Mouse (Mus musculus) limb, embryonic 12.5 days (tissue): ENCODE data around the gene Kars. TPM values are rescaled to one million over a fixed set of nuclear protein-coding genes. Genes with fewer than 3 reads are reported as not detected.

Source experiments
- ATAC-seq: fragments of 200-750 bp; cut with Nextera tagmentation; 2 replicates; pipeline ENCODE4 v1.8.0; 2017; ENCODE audit warnings: low read depth, moderate TSS enrichment; ENCODE audit not compliant: insufficient number of reproducible peaks, insufficient read depth, low FRiP score, low TSS enrichment
- H3K27ac ChIP-seq: fragments of 300-500 bp; sonication (generic); 2 replicates; pipeline ENCODE4 v1.5.1; 2016; ENCODE audit warnings: mild to moderate bottlenecking, moderate library complexity
- H3K27me3 ChIP-seq: fragments of 300-500 bp; sonication (generic); 2 replicates; pipeline ENCODE4 v1.6.1; 2016; ENCODE audit warnings: mild to moderate bottlenecking, moderate library complexity
- H3K36me3 ChIP-seq: fragments of 300-500 bp; sonication (generic); 2 replicates; pipeline ENCODE4 v1.6.1; 2016; ENCODE audit warnings: mild to moderate bottlenecking, moderate library complexity
- H3K4me1 ChIP-seq: fragments of 300-500 bp; sonication (generic); replicated peaks from 2 replicates; pipeline ENCODE4 v1.6.1; 2016
- H3K4me2 ChIP-seq: fragments of 300-500 bp; sonication (generic); 2 replicates; pipeline ENCODE4 v1.6.1; 2016; ENCODE audit warnings: mild to moderate bottlenecking, moderate library complexity
- H3K4me3 ChIP-seq: fragments of 300-500 bp; sonication (generic); replicated peaks from 2 replicates; pipeline ENCODE4 v1.5.1; 2016; ENCODE audit warnings: mild to moderate bottlenecking
- H3K9ac ChIP-seq: fragments of 300-500 bp; sonication (generic); replicated peaks from 2 replicates; pipeline ENCODE4 v1.6.1; 2016; ENCODE audit warnings: mild to moderate bottlenecking, moderate library complexity
- H3K9me3 ChIP-seq: fragments of 300-500 bp; sonication (generic); 2 replicates; pipeline ENCODE4 v1.6.1; 2016; ENCODE audit warnings: mild to moderate bottlenecking, moderate library complexity
- WGBS: fragments of 180-500 bp; shearing (Covaris S2); methylation state at CpG from one replicate; pipeline ENCODE4 v1.1.7; 2016; 5-methylcytosine and 5-hydroxymethylcytosine counted together
- polyA plus RNA-seq: library from polyadenylated mRNA; unstranded; fragments of >200 nt; fragmentation: Nextera tagmentation; extraction: Ambion mirVana; gene quantifications from 2 replicates; pipeline ENCODE4 v1.2.1, GENCODE M21; 2016

Gene Kars
- polyA plus RNA-seq, 1 experiment from 2014 or later = 237 TPM

DNA sequence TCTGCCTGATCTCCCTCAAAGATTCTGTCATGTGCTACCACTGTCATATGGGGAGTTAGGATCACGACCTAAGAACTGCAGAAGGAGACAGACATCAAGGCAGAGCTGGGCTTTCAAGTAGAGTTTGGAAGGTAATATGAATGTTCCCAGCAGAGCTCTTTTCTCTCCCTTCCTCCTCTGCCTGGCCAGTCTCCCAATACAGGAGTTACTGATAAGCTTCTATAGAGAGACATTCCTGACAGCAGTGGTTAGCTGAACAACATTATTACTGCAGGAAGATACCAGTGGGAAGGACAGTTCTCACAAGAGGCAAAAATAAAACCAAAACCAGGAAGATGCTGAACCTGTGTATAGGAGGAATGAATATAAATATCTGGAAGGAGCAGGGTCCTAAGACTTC, 48.5 kb downstream of the Kars start:
- Histone ChIP-seq H3K4me2 (no peak overlapping the region), H3K27ac (no peak overlapping the region), H3K4me3 (no peak overlapping the region), H3K9me3 (no peaks in the 10 kb centered on the region), H3K9ac (no peak overlapping the region), H3K27me3 (no peaks in the 10 kb centered on the region), H3K4me1 (no peaks in the 10 kb centered on the region), H3K36me3 (peaks cover 25% of the 10 kb centered on the region)
- ATAC-seq = no peak
- WGBS = 70% methylated on average over 1 of the region's 1 CpGs

DNA sequence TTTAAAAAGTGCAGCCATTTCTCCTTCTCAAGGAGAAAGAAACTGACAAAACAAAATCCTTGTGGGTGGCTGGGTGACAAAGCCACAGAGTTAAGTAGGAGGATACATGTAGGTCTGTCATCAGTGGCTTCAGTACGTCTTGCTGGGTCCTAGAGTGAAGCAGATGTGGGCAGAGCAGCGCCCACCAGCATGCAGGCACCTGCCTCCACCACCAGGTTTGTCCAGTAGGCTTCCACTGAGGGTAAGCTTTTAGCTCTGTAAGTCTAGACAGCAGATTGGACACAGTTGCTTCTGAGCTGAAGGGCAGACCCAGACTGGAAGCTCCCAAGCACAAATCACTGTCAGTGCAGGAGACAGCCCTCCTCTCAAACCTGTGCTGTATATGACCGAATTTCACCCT, 49.8 kb downstream of the Kars start:
- Histone ChIP-seq H3K27me3 (no peaks in the 10 kb centered on the region), H3K9ac (no peak overlapping the region), H3K4me1 (no peaks in the 10 kb centered on the region), H3K4me2 (no peak overlapping the region), H3K9me3 (no peaks in the 10 kb centered on the region), H3K27ac (no peak overlapping the region), H3K36me3 (peaks cover 38% of the 10 kb centered on the region), H3K4me3 (no peak overlapping the region)
- 79% methylated on average over 3 of the region's 3 CpGs for WGBS
- ATAC-seq = no peak

DNA sequence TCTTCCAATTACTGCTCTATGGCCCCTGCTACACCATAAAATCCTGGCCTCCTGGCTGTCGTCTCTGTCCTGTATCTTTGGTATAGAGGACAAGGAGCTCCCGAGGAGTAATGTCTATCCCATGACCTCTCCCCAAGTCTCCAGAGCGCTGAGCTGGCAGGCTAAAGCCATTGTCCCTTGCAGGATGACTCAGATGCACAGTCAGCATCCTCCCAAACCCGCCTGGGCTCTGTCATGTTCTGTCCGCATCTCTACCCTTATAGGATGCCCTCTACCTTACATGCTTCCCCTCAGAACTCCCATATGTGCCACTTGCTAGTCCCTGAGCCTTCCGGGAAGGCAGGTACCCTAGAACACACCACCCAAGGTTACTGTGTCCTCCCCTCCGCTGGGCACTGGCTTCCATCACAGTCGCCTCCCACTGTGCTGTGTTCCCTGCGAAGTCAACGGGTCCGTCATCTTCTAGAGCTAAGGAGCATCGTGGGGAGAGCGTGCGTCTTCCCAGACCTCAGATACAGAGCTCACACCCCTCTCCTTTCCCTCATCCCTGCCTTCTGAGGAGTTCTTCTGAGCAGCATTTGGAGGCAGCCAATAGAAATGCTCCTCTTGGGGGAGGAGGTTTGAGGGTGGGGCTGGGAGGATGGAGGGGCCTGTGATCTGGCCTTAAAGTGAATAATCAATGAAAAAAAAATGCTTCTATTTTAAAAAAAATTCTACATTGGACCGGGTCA, 50.4 kb downstream of the Kars start:
- no peaks in the 10 kb centered on the region for H3K9me3 ChIP-seq
- H3K4me1 ChIP-seq = no peaks in the 10 kb centered on the region
- no peak overlapping the region for H3K27ac ChIP-seq
- WGBS = 71% methylated on average over 15 of the region's 15 CpGs
- ATAC-seq = no peak
- H3K36me3 ChIP-seq = peaks cover 43% of the 10 kb centered on the region
- no peak overlapping the region for H3K9ac ChIP-seq
- no peak overlapping the region for H3K4me3 ChIP-seq
- no peak overlapping the region for H3K4me2 ChIP-seq
- H3K27me3 ChIP-seq = no peaks in the 10 kb centered on the region

DNA sequence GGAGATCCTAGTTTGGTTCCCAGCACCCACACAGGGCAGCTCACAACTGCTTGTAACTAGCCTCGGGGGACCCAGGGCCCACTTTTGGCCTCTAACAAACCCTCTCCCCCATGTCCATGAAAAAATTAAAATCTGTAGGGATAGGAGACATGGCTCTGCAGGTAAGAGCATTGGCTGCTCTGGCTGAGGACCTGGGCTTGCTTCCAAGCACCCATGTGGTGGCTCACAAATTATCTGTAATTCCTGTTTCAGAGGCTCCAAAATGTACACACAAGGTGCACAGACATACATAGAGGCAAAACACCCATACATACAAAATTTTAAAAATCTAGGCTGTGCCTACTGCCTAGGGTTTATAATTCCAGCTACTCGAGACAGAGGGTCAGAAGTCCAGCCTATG, 53.9 kb downstream of the Kars start:
- no peaks in the 10 kb centered on the region for H3K9me3 ChIP-seq
- WGBS = 89% methylated on average over 2 of the region's 2 CpGs
- ATAC-seq = no peak
- H3K4me1 ChIP-seq = no peaks in the 10 kb centered on the region
- peaks cover 74% of the 10 kb centered on the region for H3K36me3 ChIP-seq
- H3K4me2 ChIP-seq = no peak overlapping the region
- H3K27me3 ChIP-seq = no peaks in the 10 kb centered on the region
- no peak overlapping the region for H3K4me3 ChIP-seq
- H3K27ac ChIP-seq = no peak overlapping the region
- no peak overlapping the region for H3K9ac ChIP-seq

DNA sequence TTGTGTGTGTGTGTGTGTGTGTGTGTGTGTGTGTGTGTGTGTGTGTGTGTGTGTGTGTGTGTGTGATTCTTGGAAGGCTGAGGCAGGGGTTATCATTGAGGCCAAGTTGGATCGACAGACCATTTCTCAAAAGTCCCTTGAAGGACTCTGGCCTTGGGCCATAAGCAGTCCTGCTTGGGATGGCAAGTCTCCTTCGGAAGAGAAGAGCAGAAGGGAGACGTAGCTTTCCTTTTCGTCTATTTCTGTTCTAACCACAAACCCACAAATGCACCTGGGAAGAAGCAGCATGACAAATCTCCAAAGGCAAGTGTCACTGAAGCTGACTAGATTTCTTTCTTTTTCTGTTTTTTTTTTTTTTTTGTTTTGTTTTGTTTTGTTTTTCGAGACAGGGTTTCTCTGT, 55.2 kb downstream of the Kars start:
- H3K9ac ChIP-seq = no peak overlapping the region
- no peak overlapping the region for H3K4me2 ChIP-seq
- WGBS = 90% methylated on average over 5 of the region's 5 CpGs
- H3K4me1 ChIP-seq = no peaks in the 10 kb centered on the region
- H3K36me3 ChIP-seq = peaks cover 82% of the 10 kb centered on the region
- no peaks in the 10 kb centered on the region for H3K9me3 ChIP-seq
- no peak overlapping the region for H3K4me3 ChIP-seq
- no peaks in the 10 kb centered on the region for H3K27me3 ChIP-seq
- H3K27ac ChIP-seq = no peak overlapping the region
- no peak for ATAC-seq

DNA sequence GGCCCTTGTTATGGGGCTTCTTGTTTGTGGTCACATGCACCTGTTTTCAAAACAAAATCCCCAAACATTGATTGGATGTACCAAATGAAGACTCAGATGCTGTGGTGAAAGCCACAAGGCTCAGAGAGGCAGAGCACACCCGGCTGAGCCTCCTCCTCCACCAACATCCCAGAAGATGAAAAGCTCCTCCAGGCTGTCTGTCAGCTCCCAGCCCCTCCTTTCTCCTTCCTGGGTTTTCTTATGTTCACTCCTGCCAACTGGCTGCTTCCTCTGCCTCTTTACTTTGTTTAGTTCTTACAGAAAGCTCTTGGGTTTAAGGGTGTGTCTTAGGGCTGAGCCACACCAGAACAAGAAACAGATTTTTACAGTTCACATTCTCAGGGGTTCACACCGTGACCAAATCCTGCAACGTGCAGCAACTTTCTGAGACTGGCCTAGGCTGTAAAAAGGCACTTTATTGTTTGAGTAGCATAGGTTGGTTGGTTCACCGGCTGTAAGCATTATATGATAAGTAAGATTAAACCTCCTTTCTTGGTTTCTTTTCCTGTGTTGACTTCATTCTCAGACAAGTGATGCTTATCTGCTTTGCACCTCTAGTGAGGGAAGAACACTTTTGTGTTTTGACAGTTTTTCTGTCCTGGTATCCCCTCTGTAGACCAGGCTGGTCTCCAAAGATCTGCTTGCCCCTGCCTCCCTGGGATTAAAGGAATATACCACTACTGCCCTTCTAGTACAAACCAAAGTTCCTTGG, 56.1 kb downstream of the Kars start:
- no peak overlapping the region for H3K27ac ChIP-seq
- no peaks in the 10 kb centered on the region for H3K4me1 ChIP-seq
- H3K27me3 ChIP-seq = no peaks in the 10 kb centered on the region
- H3K4me2 ChIP-seq = no peak overlapping the region
- no peak overlapping the region for H3K4me3 ChIP-seq
- WGBS = 82% methylated on average over 4 of the region's 4 CpGs
- H3K36me3 ChIP-seq = peaks cover 88% of the 10 kb centered on the region
- no peaks in the 10 kb centered on the region for H3K9me3 ChIP-seq
- no peak for ATAC-seq
- H3K9ac ChIP-seq = no peak overlapping the region

DNA sequence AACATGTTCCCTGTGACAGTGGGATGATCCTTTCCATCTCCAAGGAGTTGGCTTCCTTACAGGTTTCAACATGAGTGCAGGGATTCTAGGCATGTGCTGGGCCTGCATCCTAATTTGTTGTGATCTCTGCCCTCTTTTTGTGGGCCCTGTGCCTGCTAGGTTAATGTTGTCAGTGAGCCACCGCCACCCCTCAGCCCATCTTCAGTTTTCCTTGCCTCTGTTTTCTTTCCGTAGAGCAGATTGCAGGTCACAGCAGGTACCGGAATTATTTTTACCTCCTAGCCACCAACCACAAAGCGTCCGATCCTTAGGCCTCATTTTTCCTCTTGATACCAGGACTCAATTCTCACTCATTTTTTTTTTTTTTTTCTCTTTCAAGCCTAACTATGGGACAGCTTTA, 59.2 kb downstream of the Kars start:
- no peak for ATAC-seq
- no peak overlapping the region for H3K27ac ChIP-seq
- 91% methylated on average over 5 of the region's 5 CpGs for WGBS
- no peak overlapping the region for H3K4me3 ChIP-seq
- no peaks in the 10 kb centered on the region for H3K27me3 ChIP-seq
- H3K4me2 ChIP-seq = no peak overlapping the region
- no peak overlapping the region for H3K9ac ChIP-seq
- H3K9me3 ChIP-seq = no peaks in the 10 kb centered on the region
- H3K36me3 ChIP-seq = peaks cover 91% of the 10 kb centered on the region
- no peaks in the 10 kb centered on the region for H3K4me1 ChIP-seq

DNA sequence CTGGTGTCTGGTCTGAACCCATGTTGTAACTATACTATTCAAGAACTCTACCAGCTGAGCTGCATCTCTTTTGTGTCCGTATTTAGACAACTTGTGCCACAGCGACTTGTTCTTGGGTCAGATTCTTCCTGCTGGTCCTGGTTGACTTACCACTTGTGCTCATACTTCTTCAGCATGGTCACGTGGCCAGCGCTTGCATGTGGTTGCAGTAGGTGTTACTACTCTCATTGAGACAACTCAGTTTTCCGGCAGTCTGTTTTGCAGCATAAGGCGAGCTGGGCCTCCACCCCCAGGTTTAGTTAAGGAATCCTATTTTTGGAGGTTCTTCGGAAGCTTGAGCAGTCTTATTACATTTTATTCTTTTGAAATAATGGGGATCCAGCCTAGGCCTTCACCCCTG, 59.8 kb downstream of the Kars start:
- WGBS = 98% methylated on average over 7 of the region's 7 CpGs
- no peak for ATAC-seq
- no peak overlapping the region for H3K9ac ChIP-seq
- no peak overlapping the region for H3K27ac ChIP-seq
- no peaks in the 10 kb centered on the region for H3K27me3 ChIP-seq
- H3K36me3 ChIP-seq = peaks cover 90% of the 10 kb centered on the region
- no peak overlapping the region for H3K4me2 ChIP-seq
- no peaks in the 10 kb centered on the region for H3K4me1 ChIP-seq
- H3K4me3 ChIP-seq = no peak overlapping the region
- no peaks in the 10 kb centered on the region for H3K9me3 ChIP-seq

DNA sequence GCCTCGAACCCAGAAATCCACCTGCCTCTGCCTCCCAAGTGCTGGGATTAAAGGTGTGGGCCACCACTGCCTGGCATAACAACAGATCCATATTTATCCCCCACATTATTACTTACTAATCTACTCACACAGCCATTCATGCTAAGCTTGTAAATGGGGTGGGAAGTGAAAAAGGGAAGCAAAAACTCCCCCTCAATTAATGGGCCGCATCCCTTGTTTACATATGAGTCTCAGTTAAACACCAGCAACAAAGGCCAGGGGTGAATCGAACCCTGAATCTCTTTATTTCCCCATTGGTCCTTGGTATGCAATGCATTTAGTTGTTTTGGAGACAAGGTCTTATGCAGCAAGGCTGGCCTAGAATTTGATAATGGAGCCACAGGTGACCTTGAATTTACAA, 60.3 kb downstream of the Kars start:
- H3K4me1 ChIP-seq = no peaks in the 10 kb centered on the region
- H3K4me2 ChIP-seq = no peak overlapping the region
- ATAC-seq = no peak
- H3K4me3 ChIP-seq = no peak overlapping the region
- no peak overlapping the region for H3K9ac ChIP-seq
- 89% methylated on average over 3 of the region's 3 CpGs for WGBS
- no peak overlapping the region for H3K27ac ChIP-seq
- no peaks in the 10 kb centered on the region for H3K27me3 ChIP-seq
- H3K9me3 ChIP-seq = no peaks in the 10 kb centered on the region
- H3K36me3 ChIP-seq = peaks cover 90% of the 10 kb centered on the region

DNA sequence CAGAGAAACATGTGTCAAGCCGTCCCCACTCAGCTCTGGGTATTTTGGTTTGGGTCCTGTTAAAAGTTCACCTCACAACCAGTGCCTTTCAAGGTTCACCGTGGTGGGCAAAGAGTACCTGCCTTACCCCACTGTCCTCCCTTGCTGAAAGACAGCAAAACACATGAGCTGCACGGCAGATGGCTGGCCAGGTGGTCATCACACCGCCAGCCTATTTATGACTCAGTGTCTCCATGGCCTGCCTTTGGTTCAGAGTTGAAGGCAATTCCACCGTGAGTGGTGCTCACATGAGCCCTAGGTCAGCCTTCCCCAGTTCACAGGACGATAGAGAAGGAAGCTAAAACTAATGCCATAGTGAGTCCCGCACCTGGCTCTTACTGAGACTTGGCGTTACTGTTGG, 63.2 kb downstream of the Kars start:
- no peaks in the 10 kb centered on the region for H3K9me3 ChIP-seq

DNA sequence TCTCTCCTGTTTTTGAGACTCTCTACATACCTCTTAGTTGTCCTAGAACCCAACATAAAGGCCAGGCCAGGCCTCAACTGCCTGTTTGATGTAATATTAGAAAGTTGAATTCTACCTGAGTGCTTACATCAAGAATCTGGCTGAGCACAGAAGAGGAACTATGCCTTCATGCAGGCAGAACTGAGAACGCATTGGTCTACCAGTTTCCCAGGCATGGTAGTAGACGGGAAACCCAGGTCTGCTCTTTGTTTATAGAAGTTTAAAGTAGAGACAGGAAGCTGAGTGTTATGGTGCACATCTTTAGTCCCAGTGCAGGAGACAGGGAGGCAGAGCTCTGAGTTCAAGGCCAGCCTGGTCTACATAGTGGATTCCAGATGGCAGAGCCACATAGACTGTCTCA, 64.0 kb downstream of the Kars start:
- H3K4me3 ChIP-seq = no peak overlapping the region
- H3K4me1 ChIP-seq = peaks cover under 1% of the 10 kb centered on the region; the same call in 1 of the 2 replicates
- 96% methylated on average over 2 of the region's 2 CpGs for WGBS
- H3K9me3 ChIP-seq = no peaks in the 10 kb centered on the region
- H3K9ac ChIP-seq = no peak overlapping the region
- no peaks in the 10 kb centered on the region for H3K27me3 ChIP-seq
- ATAC-seq = no peak
- H3K4me2 ChIP-seq = no peak overlapping the region
- peaks cover 87% of the 10 kb centered on the region for H3K36me3 ChIP-seq
- H3K27ac ChIP-seq = no peak overlapping the region

More for the DNA sequence above, 63.2 kb downstream of the Kars start:
- no peak for ATAC-seq
- no peak overlapping the region for H3K4me3 ChIP-seq
- H3K27me3 ChIP-seq = no peaks in the 10 kb centered on the region
- peaks cover 88% of the 10 kb centered on the region for H3K36me3 ChIP-seq
- no peak overlapping the region for H3K27ac ChIP-seq
- no peak overlapping the region for H3K9ac ChIP-seq
- 90% methylated on average over 8 of the region's 8 CpGs for WGBS
- no peaks in the 10 kb centered on the region for H3K4me1 ChIP-seq
- no peak overlapping the region for H3K4me2 ChIP-seq

DNA sequence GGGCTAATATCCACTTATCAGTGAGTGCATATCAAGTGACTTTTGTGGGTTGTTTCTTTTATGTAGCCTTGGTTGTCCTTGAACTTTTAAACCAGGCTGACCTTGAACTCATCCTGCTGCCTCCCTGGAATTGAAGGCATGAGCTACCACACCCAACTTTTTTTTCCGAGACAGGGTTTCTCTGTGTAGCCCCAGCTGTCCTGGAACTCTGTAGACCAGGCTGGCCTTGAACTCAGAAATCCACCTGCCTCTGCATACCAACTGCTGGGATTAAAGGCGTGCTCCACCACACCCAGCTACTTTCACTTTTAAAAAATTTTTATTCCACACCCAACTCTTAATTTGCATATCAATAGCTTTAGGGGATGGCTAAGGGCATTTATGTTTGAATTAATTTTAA, 67.6 kb downstream of the Kars start:
- Histone ChIP-seq H3K9ac (no peak overlapping the region), H3K27ac (no peak overlapping the region), H3K36me3 (peaks cover 55% of the 10 kb centered on the region), H3K4me2 (no peak overlapping the region), H3K9me3 (no peaks in the 10 kb centered on the region), H3K4me3 (no peak overlapping the region), H3K27me3 (no peaks in the 10 kb centered on the region), H3K4me1 (peaks cover 18% of the 10 kb centered on the region)
- WGBS = 76% methylated on average over 2 of the region's 2 CpGs
- ATAC-seq = no peak
